Mouse (Mus musculus) hindbrain, embryonic 14.5 days (tissue): ENCODE measurements at regions not wholly inside any gene's neighbourhood (a gene's known extent, or its start where the extent isn't known, plus 50 kb on each side); places are given as distances from the start of the nearest gene placed in this dataset.

ENCODE experiments used
- ATAC-seq: fragments of 200-750 bp; cut with Nextera tagmentation; 2 replicates; pipeline ENCODE4 v1.8.0; 2017; ENCODE audit warnings: moderate number of reproducible peaks, mild to moderate bottlenecking, moderate TSS enrichment, moderate library complexity; ENCODE audit not compliant: low FRiP score
- DNase-seq: peaks from one replicate; pipeline ENCODE4 v3.0.0-alpha.2; 2015; ENCODE audit warnings: low spot score
- H3K27ac ChIP-seq: fragments of 300-500 bp; sonication (generic); 2 replicates; pipeline ENCODE4 v1.5.1; 2014; ENCODE audit warnings: mild to moderate bottlenecking, moderate library complexity
- H3K27me3 ChIP-seq: fragments of 300-500 bp; sonication (generic); 2 replicates; pipeline ENCODE4 v1.6.1; 2014; ENCODE audit warnings: mild to moderate bottlenecking, low read length, mixed read lengths; ENCODE audit not compliant: control insufficient read depth, insufficient read depth
- H3K36me3 ChIP-seq: fragments of 300-500 bp; sonication (generic); replicated peaks from 2 replicates; pipeline ENCODE4 v1.6.1; 2014; ENCODE audit not compliant: control insufficient read depth, insufficient read depth
- H3K4me1 ChIP-seq: fragments of 300-500 bp; sonication (generic); replicated peaks from 2 replicates; pipeline ENCODE4 v1.6.1; 2014; ENCODE audit warnings: antibody characterized with exemption, low read length, mixed read lengths; ENCODE audit not compliant: control insufficient read depth, insufficient read depth
- H3K4me2 ChIP-seq: fragments of 300-500 bp; sonication (generic); replicated peaks from 2 replicates; pipeline ENCODE4 v1.6.1; 2014; ENCODE audit warnings: mild to moderate bottlenecking, moderate library complexity
- H3K4me3 ChIP-seq: fragments of 300-500 bp; sonication (generic); replicated peaks from 2 replicates; pipeline ENCODE4 v1.5.1; 2014; ENCODE audit warnings: mild to moderate bottlenecking, low read length
- H3K9ac ChIP-seq: fragments of 300-500 bp; sonication (generic); 2 replicates; pipeline ENCODE4 v1.6.1; 2014
- H3K9me3 ChIP-seq: fragments of 300-500 bp; sonication (generic); 2 replicates; pipeline ENCODE4 v1.6.1; 2016; ENCODE audit warnings: low read length; ENCODE audit not compliant: control insufficient read depth
- WGBS: fragments of 180-500 bp; shearing (Covaris S2); extraction: QIAGEN DNeasy Blood & Tissue Kit; methylation state at CpG from one replicate; pipeline ENCODE4 v1.1.7; 2014; 5-methylcytosine and 5-hydroxymethylcytosine counted together

DNA sequence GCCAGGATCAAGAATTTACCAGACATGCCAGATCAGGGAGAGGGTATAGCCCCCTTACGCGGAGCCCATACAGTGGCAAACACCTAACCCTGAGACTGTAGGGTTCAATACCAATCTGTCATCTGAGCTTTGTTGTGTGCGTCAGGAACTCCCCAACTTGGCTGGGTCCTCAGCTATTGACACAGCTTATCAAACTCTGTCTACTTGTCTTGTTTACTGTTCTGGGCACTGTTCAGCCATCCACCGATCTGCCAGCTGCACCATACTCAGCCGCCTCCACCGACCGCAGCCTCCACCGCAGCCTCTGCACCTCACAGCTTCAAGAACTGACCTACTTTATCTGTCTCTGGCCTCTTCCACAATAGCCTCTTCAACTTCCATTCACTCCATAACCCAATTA lies 80.1 kb upstream of the Mapk10 start:
- 0 out of 2 replicates have a peak, but pooled peaks cover 6% of the 10 kb centered on the region for H3K4me1 ChIP-seq
- no peak overlapping the region for H3K27ac ChIP-seq
- WGBS = 95% methylated on average over 8 of the region's 8 CpGs
- no peaks in the 10 kb centered on the region for H3K27me3 ChIP-seq
- ATAC-seq (no peak), DNase-seq (no peak)
- H3K9me3 ChIP-seq = no peaks in the 10 kb centered on the region
- no peak overlapping the region for H3K4me3 ChIP-seq
- no peak overlapping the region for H3K4me2 ChIP-seq
- H3K9ac ChIP-seq = no peak overlapping the region
- no peaks in the 10 kb centered on the region for H3K36me3 ChIP-seq

DNA sequence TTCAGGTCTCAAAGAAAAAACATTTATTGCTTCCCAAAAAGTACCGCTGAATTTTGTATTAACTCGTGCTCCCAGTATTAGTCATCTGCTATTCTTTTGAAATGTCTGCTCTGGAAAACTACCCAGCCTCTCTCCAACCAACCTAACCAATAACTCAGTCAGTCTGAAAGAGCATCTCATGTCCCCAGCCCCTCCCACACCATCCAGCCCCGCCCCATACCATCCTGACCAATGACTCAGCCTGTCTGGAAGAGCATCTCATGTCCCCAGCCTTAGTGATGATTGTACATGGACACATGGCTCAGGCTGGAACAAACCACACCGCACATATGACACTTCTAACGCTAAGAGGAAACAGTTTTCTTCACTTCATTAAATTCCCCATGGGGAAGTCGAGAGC lies 58.1 kb upstream of the Mapk10 start:
- no peak for ATAC-seq
- WGBS = 89% methylated on average over 6 of the region's 6 CpGs
- no peak overlapping the region for H3K27ac ChIP-seq

GRCm38 (mm10) chr5:103264903-103265302 lies 53.8 kb upstream of the Mapk10 start:
- WGBS = 92% methylated on average over 2 of the region's 2 CpGs
- no peak overlapping the region for H3K27ac ChIP-seq
- no peak overlapping the region for H3K4me3 ChIP-seq
- no peak overlapping the region for H3K4me2 ChIP-seq
- H3K9me3 ChIP-seq = no peaks in the 10 kb centered on the region
- DNase-seq (no peak), ATAC-seq (no peak)
- H3K36me3 ChIP-seq = no peaks in the 10 kb centered on the region
- no peaks in the 10 kb centered on the region for H3K4me1 ChIP-seq
- no peaks in the 10 kb centered on the region for H3K27me3 ChIP-seq
- H3K9ac ChIP-seq = no peak overlapping the region

More for the DNA sequence above, 58.1 kb upstream of the Mapk10 start:
- Histone ChIP-seq H3K4me2 (no peak overlapping the region), H3K9me3 (no peaks in the 10 kb centered on the region; the same call in 1 of the 2 replicates), H3K36me3 (no peaks in the 10 kb centered on the region), H3K9ac (no peak overlapping the region), H3K27me3 (no peaks in the 10 kb centered on the region), H3K4me1 (no peaks in the 10 kb centered on the region), H3K4me3 (no peak overlapping the region)
- no peak for DNase-seq

DNA sequence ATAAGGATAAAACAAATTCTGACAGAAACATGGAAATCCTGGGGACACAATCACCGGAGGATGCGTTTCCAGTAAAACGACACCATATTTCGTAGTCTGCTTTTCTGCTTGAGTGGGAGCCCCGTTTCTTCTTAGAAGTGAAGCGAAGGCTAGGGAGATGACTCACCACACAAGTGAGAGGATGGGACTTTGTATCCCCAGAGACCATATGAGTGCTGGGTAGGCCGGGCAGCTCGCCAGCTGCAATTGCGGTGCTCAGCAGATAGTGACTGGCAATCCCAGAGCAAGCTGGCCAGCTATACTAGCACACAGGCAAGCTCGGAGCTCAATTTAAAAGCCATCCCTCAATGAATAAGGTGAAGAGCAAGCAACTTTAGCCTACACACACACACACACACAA lies 50.3 kb upstream of the Mapk10 start:
- no peaks in the 10 kb centered on the region for H3K27me3 ChIP-seq
- H3K27ac ChIP-seq = no peak overlapping the region
- ATAC-seq (no peak), DNase-seq (no peak)
- no peaks in the 10 kb centered on the region for H3K9me3 ChIP-seq
- H3K4me1 ChIP-seq = no peaks in the 10 kb centered on the region
- no peak overlapping the region for H3K4me2 ChIP-seq
- no peak overlapping the region for H3K4me3 ChIP-seq
- no peak overlapping the region for H3K9ac ChIP-seq
- 84% methylated on average over 10 of the region's 10 CpGs for WGBS
- no peaks in the 10 kb centered on the region for H3K36me3 ChIP-seq
